Mouse (Mus musculus) MEL-GATA-1-ER (cell line): ENCODE results near the gene Cntnap2.
"Not testable (repeated sequence)": the region's sequence is repeated elsewhere in the genome, so short reads cannot be mapped to it uniquely, and the experiment has no call there.

ENCODE experiments used
- DNase-seq: peaks from one replicate; pipeline ENCODE4 v3.0.0-alpha.2; 2012; ENCODE audit warnings: low read depth; ENCODE audit errors: extremely low read depth

Cntnap2 gene

GRCm38 (mm10) chr6:46232889-46233288, 1173.7 kb downstream of the Cntnap2 start:
- no peak for DNase-seq

- DNase-seq = no peak
These were observed 1181.2 kb downstream of the Cntnap2 start for GRCm38 (mm10) chr6:46240349-46240748.

DNA sequence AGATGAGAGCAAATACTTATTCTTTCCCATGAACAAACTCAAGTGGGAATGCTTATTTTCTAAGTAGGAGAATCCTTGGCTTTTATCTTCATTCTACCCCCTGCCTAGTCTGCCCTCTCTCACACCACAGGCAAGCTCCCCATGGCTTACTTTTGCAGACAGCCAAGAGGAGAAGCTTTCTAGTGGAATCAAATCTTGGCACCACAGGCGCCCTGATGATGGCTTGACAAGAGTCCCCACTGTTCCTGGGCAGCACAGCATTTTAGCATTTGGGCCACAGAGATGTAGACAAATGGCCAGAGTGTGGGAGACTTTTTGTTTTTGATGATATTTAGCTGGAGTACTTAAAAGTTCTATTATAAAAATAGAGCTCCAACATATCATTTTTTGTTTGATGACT, 1204.0 kb downstream of the Cntnap2 start:
- no peak for DNase-seq

- DNase-seq = no peak
These were observed 1287.8 kb downstream of the Cntnap2 start for GRCm38 (mm10) chr6:46346946-46347345.

DNA sequence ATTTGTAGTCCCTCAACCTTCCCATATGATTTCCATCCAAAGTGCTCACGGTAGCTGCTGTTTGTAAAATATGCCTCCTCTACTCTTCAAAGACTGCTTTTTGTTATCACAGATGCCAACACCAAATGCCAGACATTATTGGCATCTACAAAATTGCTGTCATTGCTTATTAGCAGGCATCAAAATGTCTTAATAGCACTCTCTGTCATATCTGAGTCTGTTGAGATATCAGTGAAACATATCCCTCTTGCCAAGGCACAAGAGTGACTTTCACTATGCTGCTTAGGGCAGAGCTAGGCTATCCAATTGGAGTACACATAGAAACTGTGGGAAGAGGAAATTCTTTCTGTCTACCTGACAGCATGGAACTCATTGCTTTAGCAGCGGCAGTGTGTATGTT, 1301.9 kb downstream of the Cntnap2 start:
- no peak for DNase-seq

GRCm38 (mm10) chr6:46362156-46362555, 1303.0 kb downstream of the Cntnap2 start:
- DNase-seq = no peak

DNA sequence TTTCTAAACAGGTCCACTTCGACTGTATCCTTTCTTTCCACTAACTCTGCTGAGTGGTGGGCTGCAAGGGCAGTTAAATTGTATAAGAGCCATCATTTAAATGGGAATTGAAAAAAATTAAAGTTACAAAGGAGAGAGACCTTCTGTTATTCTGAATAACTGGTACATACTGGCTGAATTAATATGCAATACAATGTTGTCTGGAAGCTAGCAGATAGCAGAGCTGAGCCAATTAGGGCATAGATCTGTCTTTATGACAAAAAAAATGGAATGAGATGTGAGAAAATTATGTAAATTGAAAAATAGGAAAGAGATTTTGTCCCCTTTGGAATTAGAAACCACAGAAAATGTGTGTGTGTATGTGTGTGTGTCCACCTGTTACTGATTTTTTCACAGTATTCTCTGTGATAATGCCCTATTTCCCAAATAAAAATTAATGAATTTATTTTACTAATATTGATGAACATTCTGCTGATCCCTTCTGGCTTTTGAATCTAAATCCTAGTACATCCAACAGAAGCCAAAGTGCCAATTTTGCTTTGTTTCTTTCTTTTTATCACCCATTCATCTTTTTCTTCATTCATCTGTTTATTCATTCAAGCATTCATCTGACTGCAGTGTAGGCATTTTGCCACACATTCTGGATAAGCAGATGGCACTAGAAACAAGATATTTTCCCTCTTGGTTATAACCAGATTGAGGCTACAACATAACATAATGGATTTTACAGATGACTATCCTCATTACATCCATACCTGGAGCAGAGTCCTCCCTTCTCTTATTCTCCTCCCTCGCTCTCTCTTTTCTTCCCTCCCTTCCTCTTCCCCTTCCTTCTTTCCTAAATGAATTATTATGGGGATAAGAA, 1339.8 kb downstream of the Cntnap2 start:
- no peak for DNase-seq

DNA sequence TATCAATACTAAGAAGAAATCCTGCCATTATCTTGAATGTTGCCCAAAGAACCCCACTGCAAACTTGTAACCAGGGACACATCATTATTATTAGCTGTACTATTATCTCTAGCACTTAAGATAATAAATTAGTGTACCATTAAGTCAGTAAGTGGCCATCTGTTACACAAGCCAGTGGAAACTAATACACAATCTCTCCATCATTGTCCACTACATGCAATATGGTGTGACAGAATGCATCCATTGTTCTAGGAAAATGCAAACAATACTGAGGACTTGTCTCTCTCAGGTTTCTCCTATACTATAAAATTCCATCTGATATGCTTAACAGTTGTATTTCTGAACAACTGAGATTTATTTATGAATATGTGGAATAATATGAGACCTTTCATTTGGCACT, 1355.0 kb downstream of the Cntnap2 start:
- no peak for DNase-seq

GRCm38 (mm10) chr6:46414562-46414961, 1355.4 kb downstream of the Cntnap2 start:
- DNase-seq = no peak

DNA sequence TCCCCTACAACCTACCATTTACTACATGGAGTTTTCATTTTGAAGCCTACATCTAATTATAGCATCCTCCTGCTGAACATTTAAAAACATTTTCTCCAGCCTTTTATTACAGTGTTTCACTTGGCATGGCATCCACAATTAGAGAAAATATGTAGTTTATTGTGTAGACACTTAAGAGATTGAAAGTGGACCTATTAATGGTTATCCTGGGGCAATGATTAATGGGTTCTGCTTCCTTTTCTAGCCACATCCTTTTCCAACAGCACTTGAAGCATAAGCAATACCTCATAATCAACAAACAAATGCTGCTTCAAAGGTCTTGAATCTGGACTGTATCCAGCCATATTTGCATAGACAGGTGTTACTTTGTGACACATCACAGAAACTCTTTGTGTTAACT, 1360.7 kb downstream of the Cntnap2 start:
- DNase-seq = no peak

DNA sequence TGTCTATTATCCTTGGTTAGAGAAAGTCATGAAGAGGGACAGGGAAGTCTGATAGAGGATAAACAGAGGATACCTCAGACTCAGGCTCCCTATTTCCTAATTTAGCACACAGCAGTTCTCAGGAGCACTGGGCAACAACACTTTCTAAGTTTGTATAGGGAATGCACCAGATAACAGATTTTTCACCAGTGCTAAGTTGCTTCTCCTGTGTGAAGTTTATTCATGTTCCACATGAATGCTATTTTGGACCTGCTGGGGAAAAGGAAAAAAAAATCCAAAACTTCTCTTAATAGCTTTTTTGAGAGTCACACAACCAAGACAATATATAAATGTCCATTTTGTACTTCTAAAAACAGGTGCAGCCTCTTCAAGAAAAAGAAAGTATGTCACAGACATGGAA, 1361.2 kb downstream of the Cntnap2 start:
- no peak for DNase-seq

DNA sequence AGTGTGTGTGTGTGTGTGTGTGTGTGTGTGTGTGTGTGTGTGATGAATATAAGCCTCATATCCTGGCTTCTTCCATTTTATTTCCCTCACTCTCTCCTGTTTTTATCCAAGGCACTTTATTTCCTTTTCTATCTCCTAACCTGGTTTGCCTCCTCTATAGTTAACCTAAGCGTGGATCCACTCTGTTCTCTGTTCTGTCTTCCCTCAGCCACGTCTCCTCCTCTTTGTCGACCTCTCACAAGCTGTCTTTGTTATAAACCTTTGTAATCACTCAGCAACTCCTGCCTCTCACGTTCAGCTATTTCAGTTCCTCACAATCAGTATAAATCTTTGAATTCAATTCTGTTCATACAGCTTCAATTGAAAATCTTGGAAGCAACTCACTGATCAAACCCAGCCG, 1369.1 kb downstream of the Cntnap2 start:
- DNase-seq = no peak

GRCm38 (mm10) chr6:46450917-46451638, 1391.9 kb downstream of the Cntnap2 start:
- DNase-seq = no peak

- no peak for DNase-seq
These were observed 1413.5 kb downstream of the Cntnap2 start for GRCm38 (mm10) chr6:46472683-46473082.

- no peak for DNase-seq
These were observed 1425.2 kb downstream of the Cntnap2 start for GRCm38 (mm10) chr6:46484392-46484791.

DNA sequence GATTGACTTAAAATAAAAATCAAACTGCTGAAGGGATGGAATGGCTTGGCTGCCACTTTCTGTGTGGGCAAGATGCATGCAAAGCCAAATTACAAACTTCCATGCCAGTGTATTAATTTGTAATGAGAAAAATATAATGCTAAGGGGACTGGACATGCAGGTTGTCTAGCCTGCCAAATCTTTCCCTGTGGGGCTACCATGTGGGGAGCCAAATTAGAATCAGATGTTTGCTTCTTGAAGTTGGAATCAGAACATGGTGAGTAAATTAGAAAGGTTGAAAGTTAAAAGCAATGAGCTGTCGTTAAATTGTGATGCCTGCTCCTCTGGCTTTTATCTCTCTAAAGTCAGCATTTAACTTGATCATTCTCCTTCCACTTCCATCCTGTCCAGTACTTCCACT, 1443.6 kb downstream of the Cntnap2 start:
- no peak for DNase-seq

- no peak for DNase-seq
These were observed 1453.7 kb downstream of the Cntnap2 start for GRCm38 (mm10) chr6:46512841-46513240.

DNA sequence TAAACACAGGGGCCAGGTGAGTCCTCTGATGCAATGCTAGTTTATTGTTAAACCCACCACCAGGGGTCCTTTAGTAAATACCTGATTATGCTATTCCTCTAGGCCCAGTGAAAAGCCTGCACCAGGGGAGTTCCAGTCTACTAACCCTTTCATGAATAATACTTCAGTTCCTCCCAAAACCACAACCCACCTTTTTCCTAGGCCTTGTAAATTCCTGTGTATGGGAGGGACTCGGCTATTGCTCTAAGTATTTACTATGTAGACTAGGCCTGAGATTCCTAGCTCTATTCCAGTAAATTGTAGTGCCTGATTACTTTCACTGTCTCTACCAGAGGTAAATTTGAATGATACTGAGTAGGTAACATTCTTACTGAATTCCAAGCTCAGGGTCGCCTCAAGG, 1478.4 kb downstream of the Cntnap2 start:
- DNase-seq = not testable (repeated sequence)

- DNase-seq = no peak
These were observed 1504.3 kb downstream of the Cntnap2 start for GRCm38 (mm10) chr6:46563470-46563869.

DNA sequence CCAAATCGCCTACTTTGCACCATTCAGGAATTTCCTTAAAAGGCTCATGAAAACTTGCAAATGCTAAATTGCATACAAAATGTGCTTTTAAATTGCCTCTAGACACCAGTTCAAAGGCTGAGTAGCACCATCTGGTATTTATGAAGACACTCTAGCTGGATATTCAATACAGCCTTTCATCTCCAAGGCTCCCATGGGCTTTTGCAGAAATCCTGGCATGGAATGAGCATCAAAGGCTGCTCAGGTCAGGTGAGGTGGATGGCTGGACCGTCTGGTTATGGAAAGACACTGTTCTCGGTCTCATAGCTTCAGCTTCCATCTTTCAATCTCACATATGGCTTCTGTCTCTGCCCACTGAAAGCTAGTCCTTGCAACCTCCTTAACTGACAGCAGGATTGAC, 1515.9 kb downstream of the Cntnap2 start:
- no peak for DNase-seq

GRCm38 (mm10) chr6:46612365-46612764, 1553.2 kb downstream of the Cntnap2 start:
- DNase-seq = no peak

DNA sequence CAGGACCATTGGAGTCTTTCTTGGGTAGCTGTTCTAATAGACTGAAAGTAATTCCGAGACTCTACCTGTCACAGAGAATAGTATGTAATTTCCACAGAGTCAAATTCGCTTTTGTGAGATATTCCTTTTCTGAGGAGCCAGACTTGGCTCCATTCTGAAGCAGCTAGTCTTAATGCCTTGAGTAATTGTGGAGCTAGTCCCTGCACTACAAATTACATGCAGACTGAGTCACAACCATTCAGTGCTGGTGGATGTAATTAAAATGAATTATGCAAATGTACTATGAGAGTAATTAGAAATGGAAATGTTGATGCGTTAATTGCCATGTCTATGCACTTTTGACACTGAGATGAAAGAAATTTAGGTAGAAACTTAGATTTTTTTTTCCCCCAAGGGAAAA, 1553.7 kb downstream of the Cntnap2 start:
- no peak for DNase-seq

GRCm38 (mm10) chr6:46669018-46669417, 1609.9 kb downstream of the Cntnap2 start:
- DNase-seq = no peak
